Mouse (Mus musculus): Measurements from ENCODE around the gene Isca1. TPM values are rescaled to one million over a fixed set of nuclear protein-coding genes. Genes with fewer than 3 reads are reported as not detected.
A peak's percentile ranks its signal among the peaks of the same experiment; 100 is the strongest.
"Not testable (repeated sequence)": the region's sequence is repeated elsewhere in the genome, so short reads cannot be mapped to it uniquely, and the experiment has no call there.

Gene Isca1
- total RNA-seq (2021): 100 to 1,000 TPM; 171 to 180 TPM
- long read RNA-seq, experiment 1, transcript Isca1-205 (1 exons, 3,280 nt): minor isoform, 16 of 334 reads
- long read RNA-seq, experiment 1, transcript Isca1-201 (4 exons, 1,942 nt): major isoform, 312 of 334 reads
- long read RNA-seq, experiment 1, partial matches to known transcripts: 1 of 334 reads
- long read RNA-seq, experiment 1, other reads (novel, unspliced or antisense): 4 of 334 reads
- long read RNA-seq, experiment 2, transcript Isca1-205 (1 exons, 3,280 nt): minor isoform, 8 of 354 reads
- long read RNA-seq, experiment 2, transcript Isca1-201 (4 exons, 1,942 nt): major isoform, 341 of 354 reads
- long read RNA-seq, experiment 2, partial matches to known transcripts: 2 of 354 reads
- long read RNA-seq, experiment 2, other reads (novel, unspliced or antisense): 2 of 354 reads

DNA sequence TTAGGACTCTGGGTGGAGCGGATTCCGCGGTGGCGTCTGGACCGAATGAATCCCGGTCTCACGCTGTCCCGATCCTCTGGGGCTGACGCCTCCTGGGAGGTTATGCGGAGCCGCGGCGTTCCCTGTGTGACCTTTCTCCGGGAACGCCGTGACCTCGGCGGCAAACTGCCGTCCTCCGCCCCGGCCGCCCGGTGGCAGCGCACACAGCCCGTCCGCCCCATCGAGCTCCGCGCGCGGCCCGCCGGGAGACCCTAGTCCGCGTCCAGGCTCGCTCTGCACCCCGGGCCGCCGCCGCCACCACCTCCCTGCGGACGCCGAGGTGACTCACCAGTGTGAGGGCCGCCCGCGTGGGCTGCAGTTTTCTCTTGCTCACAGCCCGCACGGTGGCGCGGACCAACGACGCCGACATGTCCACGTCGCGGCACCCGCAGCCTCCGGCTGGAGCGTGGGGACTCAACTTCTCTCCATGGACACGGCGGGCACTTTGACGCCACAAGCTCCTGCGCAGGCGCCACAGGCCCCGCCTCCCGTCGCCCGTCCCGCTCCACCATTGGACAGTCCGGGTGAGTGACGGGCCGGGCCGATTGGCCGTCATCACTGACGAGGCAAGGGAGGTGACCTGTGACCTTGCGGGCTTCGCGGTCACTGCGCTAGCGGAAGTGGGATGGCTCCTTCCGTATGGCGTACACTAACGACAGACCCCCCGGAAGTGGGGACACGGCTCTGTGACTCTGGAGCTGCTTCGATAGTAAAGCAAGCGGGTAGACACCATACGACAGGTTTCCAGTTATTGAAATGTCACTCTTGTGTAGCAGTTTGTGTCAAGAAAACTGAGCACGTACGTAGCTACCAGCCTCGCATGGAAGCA, at the start of gene Isca1:
Gene Isca1, minus strand, starts transcription at position 515 of the 868 bp plus-strand sequence.
- peak; percentile 99 for DNase-seq

GRCm38 (mm10) chr13:59817352-59817751, 47.7 kb upstream of the Isca1 start:
- DNase-seq: no peak

GRCm38 (mm10) chr13:59814109-59814591, 44.5 kb upstream of the Isca1 start:
- no peak for DNase-seq

DNA sequence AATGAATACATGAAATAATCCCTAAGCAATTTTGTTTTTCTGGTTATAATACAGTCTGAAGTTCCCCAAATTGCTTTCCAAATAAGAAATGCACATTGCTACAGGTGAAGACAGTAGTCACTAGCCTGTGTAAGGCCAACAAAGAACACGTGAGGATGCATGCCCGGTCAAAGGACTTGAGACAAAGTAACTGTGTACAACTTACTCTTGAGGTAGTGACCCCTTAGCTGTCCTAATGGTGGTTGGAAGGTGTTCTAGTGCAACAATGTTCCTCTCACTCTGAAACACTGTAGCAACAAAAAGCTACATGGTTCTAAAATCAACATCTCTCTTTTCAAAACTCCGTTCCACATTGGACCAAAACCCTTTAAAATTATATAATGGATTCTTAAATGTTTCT, 42.0 kb upstream of the Isca1 start:
- DNase-seq: no peak

- DNase-seq: no peak
Observed at GRCm38 (mm10) chr13:59801000-59801399, 31.4 kb upstream of the Isca1 start.

GRCm38 (mm10) chr13:59800077-59800476, 30.5 kb upstream of the Isca1 start:
- DNase-seq: no peak

- no peak for DNase-seq
Observed at GRCm38 (mm10) chr13:59798306-59798705, 28.7 kb upstream of the Isca1 start.

DNA sequence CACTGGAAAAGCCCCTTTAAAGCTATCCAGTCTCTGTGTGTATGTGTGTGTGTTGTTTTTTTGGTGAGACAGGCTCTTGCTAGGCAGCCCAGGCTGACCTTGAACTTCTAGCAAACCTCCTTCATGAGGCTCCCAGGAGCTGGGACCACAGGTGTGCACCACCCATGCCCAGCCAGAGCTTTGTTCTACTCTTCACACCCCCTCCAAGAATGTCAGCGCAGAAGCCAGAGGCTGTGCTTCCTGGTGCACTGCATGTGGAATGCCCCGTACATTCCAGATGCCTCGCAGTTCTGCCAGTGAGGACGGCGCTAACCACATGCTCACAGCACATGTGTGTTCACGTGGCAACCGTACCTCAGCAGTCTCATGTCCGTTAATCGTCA, 26.8 kb upstream of the Isca1 start:
- no peak for DNase-seq

DNA sequence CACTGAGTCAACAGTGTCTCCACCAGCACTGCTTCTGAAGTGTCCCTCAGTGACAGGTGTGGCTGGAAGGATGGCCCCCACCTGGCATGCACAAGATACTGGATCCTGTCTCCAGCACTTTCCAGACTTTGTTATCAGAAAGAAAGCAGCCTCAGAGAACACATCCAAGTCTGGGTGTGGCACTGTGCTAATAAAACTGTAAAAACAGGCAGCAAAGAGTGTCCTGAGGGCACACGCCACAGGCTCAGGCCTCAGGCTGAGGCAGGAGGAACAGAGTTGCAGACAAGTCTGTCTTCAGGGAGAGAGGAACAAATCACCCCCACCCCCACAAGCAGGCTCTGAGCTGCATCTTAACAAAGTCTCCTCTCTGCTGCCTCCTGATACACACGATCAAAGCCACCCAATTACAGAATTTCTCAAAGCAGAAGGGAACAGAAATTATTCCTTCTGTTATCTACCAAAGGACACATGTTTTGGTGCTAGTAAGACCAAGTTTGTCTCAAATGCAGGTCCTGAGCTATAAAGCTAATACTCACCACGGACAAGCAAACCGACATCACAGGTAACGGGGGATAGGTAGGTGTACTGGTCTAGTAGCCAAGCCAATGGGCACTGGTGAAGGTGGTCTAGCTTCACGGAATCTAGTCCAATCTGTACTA, 26.3 kb upstream of the Isca1 start:
- no peak for DNase-seq

DNA sequence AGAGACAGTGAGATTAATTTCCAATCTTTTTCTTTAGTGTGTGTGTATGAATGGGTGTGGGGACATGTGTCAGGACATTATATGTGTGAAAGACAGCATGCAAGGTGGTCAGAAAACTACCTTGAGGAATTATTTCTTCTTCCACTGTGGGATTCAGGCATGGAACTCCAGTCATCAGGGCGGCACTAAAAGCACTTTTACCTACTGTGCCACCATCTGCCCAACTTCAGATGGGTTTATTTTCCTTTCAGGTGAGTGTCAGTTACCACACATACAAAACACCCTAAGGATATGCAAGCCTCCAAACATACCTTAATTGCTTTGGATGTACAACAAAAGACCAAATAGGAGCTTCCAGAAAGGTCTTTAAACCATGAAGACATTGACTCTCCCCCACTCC, 25.2 kb upstream of the Isca1 start:
- DNase-seq: no peak

GRCm38 (mm10) chr13:59782145-59782544, 12.5 kb upstream of the Isca1 start, which contains the start of gene Gm49354:
TSS of gene Gm49354 (minus strand) at chr13:59782245.
- DNase-seq: no peak

GRCm38 (mm10) chr13:59779744-59780264, 10.2 kb upstream of the Isca1 start:
- not testable (repeated sequence) for DNase-seq

- DNase-seq: no peak
Observed at GRCm38 (mm10) chr13:59779213-59779612, 9.6 kb upstream of the Isca1 start.

DNA sequence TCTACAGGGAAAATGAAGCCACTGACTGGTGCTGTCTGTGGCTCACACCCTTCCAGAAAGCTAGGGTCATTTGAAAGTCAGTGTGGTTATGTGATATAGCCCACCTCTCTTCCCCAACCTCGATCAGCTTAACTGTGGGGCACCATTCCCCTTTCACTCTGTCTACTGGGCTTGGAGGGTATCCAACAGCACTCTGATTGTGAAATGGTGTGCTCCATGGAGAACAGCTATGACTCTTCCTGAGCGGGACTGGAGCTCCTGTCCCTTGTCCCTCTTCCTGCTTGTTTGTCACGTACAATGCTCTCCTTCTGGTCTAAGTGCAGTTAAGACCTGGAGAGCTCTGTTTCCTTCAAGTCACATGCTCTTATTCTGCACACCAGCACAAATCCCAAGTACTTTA, 5.6 kb upstream of the Isca1 start:
- no peak for DNase-seq

GRCm38 (mm10) chr13:59771257-59771656, 1.6 kb upstream of the Isca1 start:
- DNase-seq: peak; percentile 76

- DNase-seq: no peak
Observed at GRCm38 (mm10) chr13:59770847-59771246, 1.2 kb upstream of the Isca1 start.

DNA sequence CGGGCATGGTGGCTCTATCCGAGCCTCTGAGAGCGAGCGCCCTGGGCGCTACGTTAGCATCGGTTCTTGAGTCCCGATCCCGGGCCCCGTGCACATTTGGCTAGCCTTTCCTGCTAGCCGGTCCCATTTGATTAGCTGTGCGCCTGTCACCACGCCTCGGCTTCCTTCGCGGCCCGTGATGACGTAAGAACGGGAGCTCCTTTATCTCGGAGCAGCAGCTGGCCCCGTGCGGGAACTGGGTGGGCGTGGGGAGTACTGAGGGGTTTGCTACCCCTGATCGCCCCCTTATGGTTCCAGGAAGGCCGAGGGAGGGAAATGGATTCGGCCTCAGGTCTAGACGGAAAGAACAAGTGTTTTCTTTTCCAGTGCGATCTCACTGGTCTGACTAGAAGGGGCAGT, 553 bp upstream of the Isca1 start:
- DNase-seq: peak; percentile 77

DNA sequence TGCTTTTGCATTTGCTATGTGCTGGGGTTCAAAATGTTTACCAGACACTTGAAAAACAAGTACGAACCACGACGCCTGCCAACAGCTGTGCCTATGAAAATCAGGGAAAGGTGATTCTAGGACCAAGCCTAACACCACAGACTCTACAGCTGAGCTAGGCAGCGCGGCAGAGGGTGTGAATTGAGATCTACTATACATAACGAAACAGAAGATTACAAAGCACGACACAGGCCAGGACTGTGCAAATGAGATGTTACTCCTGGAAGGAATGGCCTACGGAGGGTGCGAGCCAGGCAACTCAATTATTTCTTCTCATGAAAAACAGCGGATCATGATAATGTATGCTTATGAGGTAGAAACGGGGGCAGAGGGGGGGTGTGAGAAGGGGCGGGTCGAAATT, 1.1 kb downstream of the Isca1 start:
- DNase-seq: no peak

DNA sequence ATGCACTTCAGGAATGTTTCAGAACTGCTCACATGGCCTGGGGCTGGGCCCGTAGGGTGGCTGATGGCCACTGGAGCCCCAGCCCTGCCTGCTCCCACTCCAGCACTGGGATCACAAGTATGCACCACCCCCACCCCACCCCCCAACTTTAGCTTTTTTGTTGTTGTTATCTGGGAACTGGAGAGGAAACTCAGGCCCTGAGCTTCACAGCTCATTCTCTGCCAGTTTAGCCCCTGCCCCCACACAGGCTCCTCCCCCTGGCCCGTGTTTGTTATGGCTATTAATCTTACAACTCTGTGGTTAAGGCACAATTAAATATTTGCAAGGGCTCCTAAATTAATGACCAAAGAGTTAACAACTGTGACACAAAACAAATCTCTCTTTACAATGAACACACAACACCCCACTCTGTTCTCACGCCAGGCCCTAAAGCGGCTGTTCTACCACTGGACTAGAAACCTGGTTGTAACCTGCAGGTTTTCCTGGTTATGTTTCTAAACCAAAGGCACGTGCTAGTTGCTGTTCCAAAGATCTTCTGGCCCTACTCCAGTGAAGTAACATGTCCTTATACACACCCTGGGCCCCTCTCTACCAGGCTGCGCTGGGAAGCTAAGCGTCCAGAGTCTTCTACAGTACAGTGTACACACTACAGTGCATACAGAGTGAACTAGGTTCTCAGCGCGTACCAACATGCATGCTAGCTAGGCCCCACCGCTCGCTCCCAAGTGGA, 2.7 kb downstream of the Isca1 start:
- no peak for DNase-seq

DNA sequence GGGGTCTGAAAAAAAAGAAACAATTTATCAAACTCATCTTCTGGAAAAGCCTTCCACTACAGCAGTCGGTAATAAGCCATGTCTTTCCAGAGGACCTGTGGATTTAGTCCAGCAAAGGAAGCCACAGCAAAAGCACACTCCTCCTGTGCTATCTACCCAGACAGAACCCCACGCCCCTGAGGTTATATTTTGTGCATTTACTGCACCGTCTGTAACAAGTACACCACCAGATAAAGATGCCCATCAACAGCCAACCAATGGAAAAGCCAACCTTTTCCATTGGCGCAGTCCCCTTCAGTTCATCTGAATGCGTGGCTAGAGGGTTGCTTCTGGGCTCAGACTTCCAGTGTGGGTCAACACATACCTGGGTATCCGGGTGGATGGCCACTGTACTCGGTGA, 6.8 kb downstream of the Isca1 start:
- no peak for DNase-seq

GRCm38 (mm10) chr13:59756906-59757305, 12.7 kb downstream of the Isca1 start:
- DNase-seq: no peak

- DNase-seq: no peak
Observed at GRCm38 (mm10) chr13:59750310-59750709, 19.3 kb downstream of the Isca1 start.
